Mouse (Mus musculus): ENCODE data around the gene Atg2a. TPM values are rescaled to one million over a fixed set of nuclear protein-coding genes. Genes with fewer than 3 reads are reported as not detected.
A peak's percentile ranks its signal among the peaks of the same experiment; 100 is the strongest.
"Not testable (repeated sequence)": the region's sequence is repeated elsewhere in the genome, so short reads cannot be mapped to it uniquely, and the experiment has no call there.

The Atg2a gene
- total RNA-seq, 1 experiment from 2014 or later, result 49.3 TPM

- no peak for ATAC-seq (ENCODE audit: extremely low read depth, insufficient number of reproducible peaks, low FRiP score, poor library complexity, severe bottlenecking)
These were observed 46.9 kb downstream of the Atg2a start for GRCm38 (mm10) chr19:6288236-6288894.

- no peak for ATAC-seq (ENCODE audit: extremely low read depth, insufficient number of reproducible peaks, low FRiP score, poor library complexity, severe bottlenecking)
These were observed 48.3 kb downstream of the Atg2a start for GRCm38 (mm10) chr19:6289696-6290238.

GRCm38 (mm10) chr19:6290720-6291116 is 49.2 kb downstream of the Atg2a start:
- not testable (repeated sequence) for ATAC-seq (ENCODE audit: extremely low read depth, insufficient number of reproducible peaks, low FRiP score, poor library complexity, severe bottlenecking)

- ATAC-seq (ENCODE audit: extremely low read depth, insufficient number of reproducible peaks, low FRiP score, poor library complexity, severe bottlenecking), result no peak
These were observed 49.8 kb downstream of the Atg2a start for GRCm38 (mm10) chr19:6291117-6291781.

- ATAC-seq (ENCODE audit: extremely low read depth, insufficient number of reproducible peaks, low FRiP score, poor library complexity, severe bottlenecking), result no peak
These were observed 50.8 kb downstream of the Atg2a start for GRCm38 (mm10) chr19:6292262-6292661.

- ATAC-seq (ENCODE audit: extremely low read depth, insufficient number of reproducible peaks, low FRiP score, poor library complexity, severe bottlenecking), result no peak
These were observed 52.8 kb downstream of the Atg2a start for GRCm38 (mm10) chr19:6294301-6294700.

GRCm38 (mm10) chr19:6296551-6297210 is 55.2 kb downstream of the Atg2a start:
- no peak for ATAC-seq (ENCODE audit: extremely low read depth, insufficient number of reproducible peaks, low FRiP score, poor library complexity, severe bottlenecking)

- peak; percentile 83 for ATAC-seq (ENCODE audit: extremely low read depth, insufficient number of reproducible peaks, low FRiP score, poor library complexity, severe bottlenecking)
These were observed 56.2 kb downstream of the Atg2a start for GRCm38 (mm10) chr19:6297641-6298040.

GRCm38 (mm10) chr19:6299003-6299402 is 57.5 kb downstream of the Atg2a start:
- no peak for ATAC-seq (ENCODE audit: extremely low read depth, insufficient number of reproducible peaks, low FRiP score, poor library complexity, severe bottlenecking)

GRCm38 (mm10) chr19:6299450-6300267 is 58.2 kb downstream of the Atg2a start:
- no peak for ATAC-seq (ENCODE audit: extremely low read depth, insufficient number of reproducible peaks, low FRiP score, poor library complexity, severe bottlenecking)

GRCm38 (mm10) chr19:6300402-6300841 is 59.0 kb downstream of the Atg2a start:
- ATAC-seq (ENCODE audit: extremely low read depth, insufficient number of reproducible peaks, low FRiP score, poor library complexity, severe bottlenecking), result no peak

GRCm38 (mm10) chr19:6302114-6302513 is 60.6 kb downstream of the Atg2a start:
- no peak for ATAC-seq (ENCODE audit: extremely low read depth, insufficient number of reproducible peaks, low FRiP score, poor library complexity, severe bottlenecking)

- no peak for ATAC-seq (ENCODE audit: extremely low read depth, insufficient number of reproducible peaks, low FRiP score, poor library complexity, severe bottlenecking)
These were observed 61.1 kb downstream of the Atg2a start for GRCm38 (mm10) chr19:6302522-6302921.

- no peak for ATAC-seq (ENCODE audit: extremely low read depth, insufficient number of reproducible peaks, low FRiP score, poor library complexity, severe bottlenecking)
These were observed 62.4 kb downstream of the Atg2a start for GRCm38 (mm10) chr19:6303831-6304230.

- peak; percentile 76 for ATAC-seq (ENCODE audit: extremely low read depth, insufficient number of reproducible peaks, low FRiP score, poor library complexity, severe bottlenecking)
These were observed 63.5 kb downstream of the Atg2a start for GRCm38 (mm10) chr19:6304787-6305516.

GRCm38 (mm10) chr19:6305517-6306115 is 64.1 kb downstream of the Atg2a start:
- no peak for ATAC-seq (ENCODE audit: extremely low read depth, insufficient number of reproducible peaks, low FRiP score, poor library complexity, severe bottlenecking)

- peak; percentile 31; the same call in 1 of the 2 replicates for ATAC-seq (ENCODE audit: extremely low read depth, insufficient number of reproducible peaks, low FRiP score, poor library complexity, severe bottlenecking)
These were observed 64.7 kb downstream of the Atg2a start, which contains the start of gene Cdc42bpg for GRCm38 (mm10) chr19:6306137-6306551. Cdc42bpg (plus strand) TSS chr19:6306456.

GRCm38 (mm10) chr19:6306586-6306985 is 65.1 kb downstream of the Atg2a start:
- ATAC-seq (ENCODE audit: extremely low read depth, insufficient number of reproducible peaks, low FRiP score, poor library complexity, severe bottlenecking), result peak; percentile 54

All from neutrophil, adult 5-6 weeks (primary cell).